Mouse (Mus musculus) CH12.LX (cell line): ENCODE data around the gene Agfg1. TPM values are rescaled to one million over a fixed set of nuclear protein-coding genes. Genes with fewer than 3 reads are reported as not detected.

Source experiments
- DNase-seq: peaks from one replicate; pipeline ENCODE4 v3.0.0-alpha.2; 2013; ENCODE audit errors: extremely low read depth
- H3K27ac ChIP-seq: 2 replicates; pipeline ENCODE4 v1.5.1; 2012; ENCODE audit warnings: low read depth, mild to moderate bottlenecking, control low read depth, moderate library complexity; ENCODE audit not compliant: insufficient read depth
- H3K27me3 ChIP-seq: replicated peaks from 2 replicates; pipeline ENCODE3; 2012; ENCODE audit warnings: inconsistent platforms
- H3K36me3 ChIP-seq, 2 experiments: replicated peaks in 1 of 2; 2 replicates each; pipeline versions ENCODE3 to v1.6.1; 2012; ENCODE audit warnings: inconsistent platforms in 1 of 2, low read length in 1 of 2, mild to moderate bottlenecking in 1 of 2, mixed read lengths in 1 of 2, moderate library complexity in 1 of 2; ENCODE audit not compliant: control insufficient read depth in 1 of 2, insufficient read depth in 1 of 2
- H3K4me1 ChIP-seq, 2 experiments: 2 replicates each; pipeline ENCODE4 v1.6.1; 2012; ENCODE audit warnings: inconsistent platforms in 1 of 2, moderate library complexity in 1 of 2; ENCODE audit not compliant: insufficient read depth in 2 of 2, control insufficient read depth in 1 of 2
- H3K4me2 ChIP-seq: 2 replicates; pipeline ENCODE4 v1.6.1; 2012; ENCODE audit warnings: low read depth, mild to moderate bottlenecking, control low read depth; ENCODE audit not compliant: poor library complexity, insufficient read depth, severe bottlenecking
- H3K4me3 ChIP-seq, 3 experiments: fragments of 150-350 bp in 1 of 3; sonication (generic) in 1 of 3; replicated peaks in 1 of 3; 2 replicates each; pipeline versions ENCODE3 to v1.5.1; 2011 to 2012; ENCODE audit warnings: low read depth in 2 of 3, low read length in 2 of 3, mild to moderate bottlenecking in 2 of 3, moderate library complexity in 2 of 3, control low read depth in 1 of 3, improper control_type of control experiment in 1 of 3, inconsistent platforms in 1 of 3, mixed read lengths in 1 of 3; ENCODE audit not compliant: poor library complexity in 1 of 3
- H3K79me2 ChIP-seq: replicated peaks from 2 replicates; pipeline ENCODE4 v1.6.1; 2012; ENCODE audit warnings: mild to moderate bottlenecking, moderate library complexity; ENCODE audit not compliant: control insufficient read depth, poor library complexity, insufficient read depth, severe bottlenecking; ENCODE audit errors: extremely low read depth
- H3K9ac ChIP-seq: 2 replicates; pipeline ENCODE4 v1.6.1; 2012; ENCODE audit warnings: low read depth, mild to moderate bottlenecking, control low read depth, moderate library complexity; ENCODE audit not compliant: insufficient read depth
- H3K9me3 ChIP-seq: replicated peaks from 2 replicates; pipeline ENCODE3; 2012; ENCODE audit warnings: low read length, inconsistent platforms, mixed read lengths
- CHD2 ChIP-seq: IDR thresholded peaks from 2 replicates; pipeline ENCODE4 v1.6.1; 2011; ENCODE audit warnings: low read length, improper control_type of control experiment
- ELF1 ChIP-seq: IDR thresholded peaks from 2 replicates; pipeline ENCODE4 v1.6.1; 2014; ENCODE audit warnings: low read depth, mild to moderate bottlenecking, inconsistent platforms, low read length, improper control_type of control experiment
- EP300 ChIP-seq: IDR thresholded peaks from 2 replicates; pipeline ENCODE4 v1.6.1; 2011; ENCODE audit warnings: low read length, improper control_type of control experiment
- ETS1 ChIP-seq: conservative IDR thresholded peaks from 2 replicates; pipeline ENCODE4 v1.6.1; 2012; ENCODE audit warnings: low read depth, mild to moderate bottlenecking, inconsistent platforms, low read length, improper control_type of control experiment, moderate library complexity
- GABPA ChIP-seq: IDR thresholded peaks from 2 replicates; pipeline ENCODE4 v1.6.1; 2012; ENCODE audit warnings: low read depth, low read length, improper control_type of control experiment, inconsistent platforms; ENCODE audit not compliant: insufficient replicate concordance
- HCFC1 ChIP-seq: IDR thresholded peaks from 2 replicates; pipeline ENCODE4 v1.6.1; 2012; ENCODE audit warnings: low read depth, mild to moderate bottlenecking, inconsistent platforms, low read length, improper control_type of control experiment
- JUN ChIP-seq: IDR thresholded peaks from 2 replicates; pipeline ENCODE4 v1.6.1; 2011; ENCODE audit warnings: low read depth, mild to moderate bottlenecking, low read length, improper control_type of control experiment, moderate library complexity; ENCODE audit not compliant: insufficient read depth
- JUND ChIP-seq: conservative IDR thresholded peaks from 2 replicates; pipeline ENCODE4 v1.6.1; 2011; ENCODE audit warnings: low read depth, low read length, improper control_type of control experiment
- MAFK ChIP-seq: IDR thresholded peaks from 2 replicates; pipeline ENCODE4 v1.6.1; 2011; ENCODE audit warnings: low read length, improper control_type of control experiment; ENCODE audit not compliant: insufficient replicate concordance
- MAZ ChIP-seq: IDR thresholded peaks from 2 replicates; pipeline ENCODE4 v1.6.1; 2012; ENCODE audit warnings: low read depth, mild to moderate bottlenecking, inconsistent platforms, low read length, improper control_type of control experiment, moderate library complexity
- MEF2A ChIP-seq: IDR thresholded peaks from 2 replicates; pipeline ENCODE4 v1.6.1; 2014; ENCODE audit warnings: low read depth, mild to moderate bottlenecking, inconsistent platforms, low read length, improper control_type of control experiment, borderline replicate concordance
- NELFE ChIP-seq: IDR thresholded peaks from 2 replicates; pipeline ENCODE4 v1.6.1; 2011; ENCODE audit warnings: low read depth, low read length, improper control_type of control experiment
- NRF1 ChIP-seq: IDR thresholded peaks from 2 replicates; pipeline ENCODE4 v1.6.1; 2014; ENCODE audit warnings: low read depth, mild to moderate bottlenecking, inconsistent platforms, low read length, improper control_type of control experiment, moderate library complexity
- POLR2AphosphoS2 ChIP-seq: IDR thresholded peaks from 2 replicates; pipeline ENCODE4 v1.6.1; 2011; ENCODE audit warnings: low read depth, low read length, improper control_type of control experiment
- RCOR1 ChIP-seq: conservative IDR thresholded peaks from 2 replicates; pipeline ENCODE4 v1.6.1; 2012; ENCODE audit warnings: low read depth, mild to moderate bottlenecking, inconsistent platforms, low read length, improper control_type of control experiment
- SIN3A ChIP-seq: IDR thresholded peaks from 2 replicates; pipeline ENCODE4 v1.6.1; 2012; ENCODE audit warnings: low read length, improper control_type of control experiment, inconsistent platforms
- TBP ChIP-seq: conservative IDR thresholded peaks from 2 replicates; pipeline ENCODE4 v1.6.1; 2011; ENCODE audit warnings: low read depth, low read length, improper control_type of control experiment
- USF1 ChIP-seq: IDR thresholded peaks from 2 replicates; pipeline ENCODE4 v1.6.1; 2014; ENCODE audit warnings: low read depth, mild to moderate bottlenecking, inconsistent platforms, low read length, improper control_type of control experiment
- ZC3H11A ChIP-seq: IDR thresholded peaks from 2 replicates; pipeline ENCODE4 v1.6.1; 2012; ENCODE audit warnings: low read depth, mild to moderate bottlenecking, inconsistent platforms, low read length, improper control_type of control experiment
- ZKSCAN1 ChIP-seq: IDR thresholded peaks from 2 replicates; pipeline ENCODE4 v1.6.1; 2012; ENCODE audit warnings: low read depth, inconsistent platforms, low read length, improper control_type of control experiment, borderline replicate concordance
- ZNF384 ChIP-seq: IDR thresholded peaks from 2 replicates; pipeline ENCODE4 v1.6.1; 2012; ENCODE audit warnings: low read depth, low read length, improper control_type of control experiment, inconsistent platforms
- dilution Hi-C: fragments of 300-500 bp; cut with MboI; formaldehyde crosslinking; loops from 2 replicates; pipeline ENCODE4 v1.14.3; 2020; ENCODE audit warnings: low sequenced_read_pairs; ENCODE audit not compliant: extremely low pct_unique_long_range_greater_than_20kb, extremely low pct_ligation_motif_present
- in situ Hi-C: fragments of 300-500 bp; cut with MboI; formaldehyde crosslinking; loops from 3 replicates; pipeline ENCODE4 v1.14.3; 2019; ENCODE audit warnings: low sequenced_read_pairs, low pct_ligation_motif_present, low pct_unique_long_range_greater_than_20kb, mixed read lengths
- polyA plus RNA-seq: library from polyadenylated mRNA; unstranded; fragments of >175 nt; gene quantifications from 2 replicates; pipeline ENCODE4 v1.2.1, GENCODE M21; 2012; ENCODE audit warnings: low read depth; ENCODE audit not compliant: insufficient read length
- total RNA-seq, 2 experiments: library from RNA; depleted of rRNA; stranded (reverse); fragments of 300-350 nt in 1 of 2; fragments of >200 nt in 1 of 2; gene quantifications; 2 replicates each; pipeline ENCODE4 v1.2.3; 2012 to 2014

The Agfg1 gene
- total and polyA plus RNA-seq, 3 experiments: 59.0 to 127 (median 106) TPM

- H3K9me3 ChIP-seq: no peaks in the 10 kb centered on the region
- no peak for DNase-seq
- dilution Hi-C loops: no loop called here
- no peak overlapping the region for H3K4me2 ChIP-seq
- no peak overlapping the region for H3K4me3 ChIP-seq
- H3K36me3 ChIP-seq: peaks cover 6 to 35% of the 10 kb centered on the region in 2 experiments
- H3K9ac ChIP-seq: no peak overlapping the region
- H3K4me1 ChIP-seq: peaks cover 0 to 35% of the 10 kb centered on the region in 2 experiments; a peak in 3 of 4 replicates
- TF ChIP-seq JUN (no peak), POLR2AphosphoS2 (no peak), CHD2 (no peak), NRF1 (no peak), ZNF384 (no peak), MAZ (no peak), RCOR1 (no peak), HCFC1 (no peak), ZKSCAN1 (no peak), MEF2A (no peak), ETS1 (no peak), TBP (no peak), SIN3A (no peak), MAFK (no peak)
- in situ Hi-C loops: no loop called here
- H3K27ac ChIP-seq: no peak overlapping the region
- H3K27me3 ChIP-seq: no peaks in the 10 kb centered on the region
- H3K79me2 ChIP-seq: peaks cover 64% of the 10 kb centered on the region
These were observed 16.4 kb downstream of the Agfg1 start for GRCm38 (mm10) chr1:82855729-82856128.

DNA sequence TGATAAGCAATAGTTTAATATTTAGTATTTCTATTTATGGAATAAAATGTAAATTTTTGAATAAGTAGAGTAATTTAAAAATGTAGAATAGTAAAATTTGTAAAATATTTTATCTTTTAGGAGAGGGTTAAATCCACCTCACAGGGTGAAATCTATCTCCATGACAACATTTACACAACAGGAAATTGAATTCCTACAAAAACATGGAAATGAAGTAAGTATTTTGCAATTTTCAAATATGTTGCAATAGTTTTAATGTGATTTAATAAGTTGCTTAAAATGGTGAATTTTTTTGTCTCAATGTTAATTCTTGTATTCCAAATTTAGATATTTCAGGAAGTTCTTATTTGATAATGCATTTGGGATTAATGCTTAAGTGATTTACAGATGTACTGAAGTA, 19.0 kb downstream of the Agfg1 start:
- TF ChIP-seq ZC3H11A: no peak
- TF ChIP-seq ELF1: no peak
- no peak for TF ChIP-seq USF1
- TF ChIP-seq GABPA: no peak
- no peak for TF ChIP-seq SIN3A
- TF ChIP-seq NRF1: no peak
- TF ChIP-seq EP300: no peak
- TF ChIP-seq NELFE: no peak
- TF ChIP-seq JUND: no peak
- no peak for TF ChIP-seq MEF2A
- Histone ChIP-seq H3K4me3 (no peak overlapping the region), H3K36me3 (peaks cover 6 to 50% of the 10 kb centered on the region in 2 experiments), H3K79me2 (peaks cover 55% of the 10 kb centered on the region), H3K4me2 (no peak overlapping the region), H3K9ac (no peak overlapping the region), H3K27me3 (no peaks in the 10 kb centered on the region), H3K4me1 (peaks cover 0 to 11% of the 10 kb centered on the region in 2 experiments; a peak in 2 of 4 replicates), H3K27ac (no peak overlapping the region), H3K9me3 (no peaks in the 10 kb centered on the region)
- dilution Hi-C loops: no loop called here
- DNase-seq: no peak
- in situ Hi-C loops: no loop called here
